Mouse (Mus musculus) heart, adult 8-10 months (tissue): ENCODE data around the gene Ciao2b. TPM values are rescaled to one million over a fixed set of nuclear protein-coding genes. Genes with fewer than 3 reads are reported as not detected.
"Not testable (repeated sequence)": the region's sequence is repeated elsewhere in the genome, so short reads cannot be mapped to it uniquely, and the experiment has no call there.

Experiments used
- DNase-seq: peaks from one replicate; pipeline ENCODE4 v3.0.0; 2022; ENCODE audit warnings: low spot score
- total RNA-seq, 4 experiments: library from RNA; stranded (reverse); gene quantifications; 2 replicates each; pipeline ENCODE4 v1.2.4; 2022

Ciao2b gene
- total RNA-seq: 10 to 100 TPM; 65.5 to 84.7 (median 73.7) TPM

DNA sequence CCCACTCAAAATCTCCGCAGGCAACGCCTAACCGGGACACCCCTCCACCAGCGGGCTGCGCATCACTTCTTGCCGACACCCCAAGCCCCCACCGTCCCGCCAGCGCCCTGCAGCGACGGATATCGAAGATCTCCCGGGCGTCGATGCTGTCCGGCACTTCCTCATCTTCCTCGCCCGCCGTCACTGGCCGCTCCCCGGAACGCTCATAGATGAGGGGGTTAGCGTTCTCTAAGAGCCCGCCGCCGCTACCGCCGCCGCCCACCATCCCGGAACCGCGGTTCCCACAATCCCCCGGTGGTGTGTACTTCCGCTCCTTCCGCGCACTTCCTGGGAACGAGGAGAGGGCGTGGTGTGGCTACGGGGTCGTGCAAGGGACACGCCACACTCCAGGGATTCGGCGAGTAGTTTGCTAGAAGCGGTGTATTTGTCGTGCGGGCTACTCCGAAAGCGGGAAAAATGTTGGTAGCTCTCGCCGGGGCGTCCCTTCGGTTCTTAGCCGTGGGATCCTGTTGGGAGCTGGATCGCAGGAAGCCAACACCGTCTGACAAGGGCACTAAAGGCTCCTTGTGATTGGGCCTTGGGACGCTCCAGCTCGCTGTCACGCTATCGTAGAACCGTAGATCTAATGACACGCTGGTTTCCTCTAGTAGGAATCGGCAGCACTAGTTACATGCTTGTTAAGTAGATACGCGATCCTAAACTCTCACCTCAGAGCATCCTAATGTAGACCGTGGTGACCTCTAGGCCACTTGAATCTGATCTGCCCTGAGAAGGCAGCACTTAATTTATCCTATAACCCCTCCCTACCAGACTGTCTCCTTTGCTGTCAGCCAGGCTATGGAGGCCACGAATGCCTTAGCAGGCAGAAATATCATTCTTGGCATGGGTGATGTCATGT lies at the start of gene Ciao2b:
TSS of gene Ciao2b (minus strand) at position 540 of the 898 bp plus-strand sequence.
- peak; percentile 92 for DNase-seq

DNA sequence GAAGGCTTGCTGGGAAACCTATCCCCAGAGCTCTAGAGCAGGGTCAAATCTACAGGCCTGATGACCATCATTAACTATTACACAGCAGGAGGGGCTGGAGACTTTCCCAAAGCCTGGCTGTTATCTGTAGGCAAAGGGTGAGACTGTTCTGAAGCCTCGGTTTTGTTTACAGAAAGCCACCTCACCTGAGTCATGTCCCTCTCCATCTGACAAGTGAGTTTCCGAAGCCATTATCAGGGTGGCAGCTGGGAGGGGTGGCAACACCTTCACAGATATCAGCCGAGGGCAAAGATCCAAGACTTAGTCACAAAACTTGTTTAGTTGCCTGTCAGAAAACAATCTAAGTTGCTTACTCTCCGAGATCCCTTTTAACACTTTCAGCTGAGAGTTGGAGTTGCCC lies 46.7 kb upstream of the Ciao2b start:
- DNase-seq: no peak

DNA sequence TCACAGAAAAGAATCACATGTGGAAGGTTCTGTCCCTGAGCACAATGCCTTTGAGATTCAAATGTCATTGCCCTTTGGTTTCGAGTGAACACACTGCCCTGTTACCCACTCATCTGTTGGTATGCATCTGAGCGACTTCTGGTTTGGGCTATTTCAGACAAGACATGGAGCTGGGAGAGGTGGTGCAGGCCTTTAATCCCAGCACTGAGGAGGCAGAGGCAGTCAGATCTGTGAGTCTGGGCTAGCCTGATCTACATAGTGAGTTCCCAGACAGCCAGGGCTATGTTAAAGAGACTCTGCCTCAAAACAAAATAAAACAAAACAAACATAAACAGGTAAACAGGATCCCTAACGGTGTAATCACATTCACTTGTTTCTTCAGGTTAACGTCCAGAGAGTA lies 13.8 kb upstream of the Ciao2b start:
- no peak for DNase-seq

DNA sequence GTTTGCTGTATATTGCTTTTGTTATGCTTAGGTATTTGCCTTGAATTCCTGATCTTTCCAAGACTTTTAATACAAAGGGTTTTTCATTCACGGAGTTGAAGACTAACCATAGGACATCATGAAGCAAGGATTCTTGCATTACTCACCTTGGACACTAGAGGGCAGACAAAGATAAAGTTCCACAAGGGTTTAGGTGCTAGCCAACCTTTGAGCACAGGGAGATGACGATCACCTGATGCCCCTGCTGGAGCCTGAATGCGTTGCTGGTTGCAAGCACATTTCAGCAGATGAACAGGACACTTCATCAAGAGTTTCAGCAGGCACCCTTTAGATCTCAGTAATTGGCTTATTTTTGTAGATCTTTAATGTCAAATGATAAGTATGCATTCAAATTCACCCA lies 13.2 kb upstream of the Ciao2b start:
- DNase-seq: peak; percentile 79

DNA sequence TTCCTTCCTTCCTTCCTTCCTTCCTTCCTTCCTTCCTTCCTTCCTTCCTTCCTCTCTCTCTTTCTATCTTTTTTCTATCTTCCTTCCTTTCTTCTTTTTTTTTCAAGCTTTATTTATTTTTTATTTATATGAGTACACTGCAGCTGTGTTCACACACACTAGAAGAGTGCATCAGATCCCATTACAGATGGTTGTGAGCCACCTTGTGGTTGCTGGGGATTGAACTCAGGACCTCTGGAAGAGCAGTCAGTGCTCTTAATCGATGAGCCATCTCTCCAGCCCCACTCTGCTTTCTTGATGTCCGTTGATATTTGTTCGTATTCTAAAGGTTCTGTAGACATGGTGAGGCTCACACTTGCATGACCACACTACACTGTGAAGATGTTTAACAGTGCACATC lies 2.4 kb upstream of the Ciao2b start:
- not testable (repeated sequence) for DNase-seq

DNA sequence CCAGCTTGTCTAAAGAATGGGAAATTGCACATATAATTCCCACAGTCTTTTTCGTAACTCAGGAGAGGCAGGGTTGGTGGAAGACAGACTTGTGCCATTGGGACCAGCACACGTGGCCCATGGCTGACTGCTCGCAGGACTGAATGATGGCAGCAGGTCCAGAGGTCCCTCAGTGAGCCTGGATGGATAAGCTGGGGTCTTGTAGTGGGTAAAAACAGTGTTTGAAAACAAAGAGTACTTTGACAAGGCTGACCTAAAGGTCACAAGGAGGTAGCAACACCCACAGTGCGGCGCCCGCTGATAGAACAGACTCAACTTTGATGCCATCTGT lies 524 bp upstream of the Ciao2b start:
- DNase-seq: no peak

DNA sequence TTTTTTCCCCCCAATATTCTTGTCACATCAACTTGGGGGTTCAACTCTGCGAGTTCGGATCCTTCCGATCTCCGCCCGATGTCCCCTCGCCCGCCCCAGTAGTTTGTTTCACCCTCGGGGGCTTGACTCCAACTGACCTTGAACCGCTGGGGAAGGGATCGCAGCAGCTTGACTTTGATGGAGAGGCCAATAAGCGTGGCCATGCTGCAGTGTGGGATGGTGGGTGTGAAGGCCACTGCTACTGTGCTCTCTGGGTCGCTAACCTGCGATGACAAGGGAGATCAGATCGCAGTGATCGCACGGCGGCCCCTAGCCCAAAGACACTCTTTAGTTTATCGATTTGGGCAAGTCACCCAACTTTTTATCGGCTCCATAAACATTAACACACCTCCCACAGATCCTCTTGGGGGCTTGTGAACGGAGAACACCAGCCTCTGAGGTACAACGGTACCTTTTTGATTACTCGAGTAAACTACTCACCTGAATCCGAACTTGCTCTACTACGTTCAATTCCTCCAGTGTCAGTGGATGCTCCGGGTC lies 864 bp downstream of the Ciao2b start:
- DNase-seq: no peak

DNA sequence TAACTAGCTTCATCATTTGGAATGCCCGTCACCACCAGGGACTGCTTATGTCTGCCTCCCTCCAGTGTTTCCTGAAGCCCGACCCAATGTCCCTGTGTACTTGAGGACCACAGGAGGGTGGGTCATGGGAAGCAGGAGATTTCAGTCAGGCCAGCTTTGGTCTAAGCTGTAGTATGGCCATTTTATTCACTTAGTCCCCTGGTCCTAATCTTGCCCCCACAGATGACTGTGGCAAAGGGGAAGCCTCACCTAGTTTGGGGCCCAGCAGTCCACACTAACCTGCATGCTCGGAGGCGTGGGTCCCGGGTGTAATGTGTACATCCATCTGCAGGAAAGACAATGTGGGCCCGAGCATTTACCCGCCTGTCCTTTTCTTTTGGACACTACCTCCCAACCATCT lies 1.5 kb downstream of the Ciao2b start:
- no peak for DNase-seq

DNA sequence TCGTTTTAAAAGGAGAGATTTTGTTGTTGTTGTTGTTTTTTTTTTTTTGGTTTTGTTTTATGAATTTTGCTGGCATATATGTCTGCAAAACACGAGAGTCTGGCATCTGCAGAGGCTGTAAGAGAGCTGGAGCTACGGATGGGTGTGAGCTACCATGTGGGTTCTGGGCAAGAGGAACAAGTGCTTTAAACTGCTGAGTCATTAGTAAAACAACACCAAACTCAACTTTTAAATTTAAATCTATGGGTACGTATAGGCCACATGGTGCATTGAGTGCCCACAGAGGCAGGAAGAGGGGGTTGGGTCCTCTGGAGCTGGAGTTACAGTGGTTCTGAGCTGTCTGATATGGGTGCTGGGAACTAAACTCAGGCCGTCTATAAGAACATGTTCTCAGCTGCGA lies 3.8 kb downstream of the Ciao2b start:
- no peak for DNase-seq

DNA sequence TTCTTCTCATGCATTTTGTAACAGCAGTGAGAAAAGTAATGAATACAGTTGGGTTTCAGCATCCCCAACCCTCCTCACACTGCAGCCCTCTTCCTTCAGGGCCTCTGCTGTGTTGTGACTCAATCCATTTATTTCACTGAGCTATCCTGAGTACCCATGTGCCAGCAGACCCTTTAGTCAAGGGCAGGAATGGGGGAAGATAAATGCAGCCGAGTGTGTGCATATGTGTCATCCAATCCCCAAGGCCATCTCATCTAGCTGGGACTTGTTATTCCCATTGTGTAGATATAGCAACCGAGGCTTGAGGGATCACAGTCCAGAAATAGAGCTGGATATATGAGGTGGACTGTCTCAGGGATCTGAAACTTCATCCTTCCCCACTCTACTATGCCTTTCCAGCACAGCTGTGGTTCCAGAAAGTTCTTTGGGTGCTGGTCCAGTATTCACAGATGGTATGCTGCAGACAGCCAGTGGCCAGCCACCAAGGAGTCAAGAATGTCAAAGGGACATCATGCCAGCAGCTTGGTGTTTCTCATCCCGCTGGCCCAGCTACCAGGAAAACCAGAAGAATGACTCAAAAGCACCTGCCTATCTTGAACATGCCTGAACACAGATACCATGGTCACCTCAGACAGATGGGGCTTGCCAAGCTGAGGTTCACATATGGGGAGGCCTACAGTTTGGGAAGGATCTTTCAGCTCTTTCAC lies 6.6 kb downstream of the Ciao2b start:
- DNase-seq: no peak

DNA sequence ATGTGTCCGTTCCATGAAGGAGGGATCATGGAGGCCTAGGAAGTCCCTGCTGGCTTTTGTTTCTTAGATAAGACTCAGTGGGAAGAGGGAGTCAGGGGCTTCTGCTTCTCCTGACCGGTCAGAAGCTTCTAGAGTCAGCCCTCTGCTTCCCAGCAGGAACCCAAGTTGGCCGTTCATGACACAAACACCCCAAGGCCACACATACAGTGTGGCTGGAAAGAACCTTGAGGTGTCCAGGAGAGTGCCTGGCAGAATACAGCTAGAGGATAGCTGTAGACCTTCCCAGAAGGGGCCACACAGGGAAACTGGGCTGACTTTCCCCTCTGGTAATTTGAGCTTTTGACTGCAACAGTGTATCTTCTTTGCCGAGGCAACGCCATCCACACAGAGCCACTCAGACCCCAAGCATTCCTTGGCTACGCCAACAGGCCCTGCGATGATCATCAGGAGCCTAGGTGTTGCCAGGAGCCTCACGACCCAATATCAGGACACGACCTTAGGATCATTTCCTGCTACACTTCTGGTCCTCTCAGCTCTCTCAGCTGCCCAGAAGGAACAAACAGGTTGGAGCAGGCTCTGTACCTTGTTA lies 8.5 kb downstream of the Ciao2b start:
- no peak for DNase-seq

DNA sequence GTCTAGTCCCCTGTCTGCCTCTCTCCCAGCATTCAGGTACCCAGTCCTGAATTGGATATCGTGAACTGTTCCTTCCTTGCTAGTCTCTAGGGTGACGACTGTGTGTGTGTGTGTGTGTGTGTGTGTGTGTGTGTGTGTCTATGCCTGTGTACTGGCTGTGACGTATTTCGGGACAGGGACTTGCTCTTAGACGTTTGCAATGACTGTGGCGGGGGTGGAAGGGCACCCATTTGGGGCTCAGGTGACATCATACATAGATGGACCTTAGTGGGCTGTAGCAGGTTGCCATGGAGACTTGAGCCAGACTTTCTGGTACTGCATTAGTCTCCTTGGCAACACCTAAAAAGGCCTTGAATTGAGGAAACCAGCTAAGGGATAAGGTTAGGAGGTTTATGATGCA lies 9.3 kb downstream of the Ciao2b start:
- no peak for DNase-seq

DNA sequence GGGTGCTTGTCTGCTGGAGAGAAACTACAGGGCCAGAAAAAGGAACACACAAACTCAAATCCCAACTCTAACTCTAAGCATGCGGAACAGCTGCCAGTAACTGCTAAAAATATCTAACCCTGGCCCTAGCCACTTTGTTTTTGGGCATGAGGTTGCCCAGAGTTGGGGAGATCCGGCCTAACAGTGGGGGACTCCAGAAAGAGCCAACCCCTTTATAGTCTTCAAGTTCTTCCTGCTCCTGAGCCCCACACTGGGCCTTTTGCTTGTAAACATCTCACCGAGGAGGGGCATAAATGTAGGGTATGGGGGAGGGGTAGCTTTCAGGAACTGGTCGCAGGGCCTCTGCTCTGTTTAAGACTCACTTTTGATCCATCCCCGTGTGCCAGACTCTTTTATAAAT lies 9.8 kb downstream of the Ciao2b start:
- peak; percentile 48 for DNase-seq

DNA sequence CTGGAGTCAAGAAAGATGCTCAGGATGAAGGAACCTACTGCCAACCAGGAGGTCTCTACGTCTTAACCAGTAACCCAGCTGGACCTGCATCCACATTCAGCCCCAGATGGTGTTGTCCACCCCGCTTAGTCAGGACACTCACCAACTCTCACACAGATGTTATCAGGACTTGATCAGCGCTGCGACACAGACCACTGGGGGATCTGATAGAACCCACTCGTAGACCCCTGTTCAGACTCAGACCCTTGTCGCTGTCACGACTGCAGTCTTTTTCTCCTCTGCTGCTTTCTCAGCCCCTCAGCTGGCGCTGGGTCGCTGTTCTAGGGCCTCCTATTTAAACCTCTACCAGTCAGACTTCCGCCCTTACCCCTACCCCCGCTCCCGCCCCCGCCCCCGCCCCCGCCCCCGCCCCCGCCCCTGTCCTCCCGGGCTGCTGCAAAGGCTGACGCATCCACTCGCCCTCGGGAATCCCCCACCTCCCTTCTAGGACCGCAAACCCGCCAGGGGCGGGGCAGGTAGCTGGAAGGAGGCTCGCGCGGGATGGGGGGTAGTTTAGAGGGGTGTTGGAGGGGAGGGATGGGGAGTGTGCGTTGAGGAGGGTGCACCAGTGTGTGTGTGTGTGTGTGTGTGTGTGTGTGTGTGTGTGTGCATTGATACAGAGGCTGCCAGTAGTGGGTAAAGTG lies 10.6 kb downstream of the Ciao2b start, which contains the start of gene Rrad:
TSS of gene Rrad (minus strand) at position 347 of the 683 bp plus-strand sequence.
- no peak for DNase-seq

DNA sequence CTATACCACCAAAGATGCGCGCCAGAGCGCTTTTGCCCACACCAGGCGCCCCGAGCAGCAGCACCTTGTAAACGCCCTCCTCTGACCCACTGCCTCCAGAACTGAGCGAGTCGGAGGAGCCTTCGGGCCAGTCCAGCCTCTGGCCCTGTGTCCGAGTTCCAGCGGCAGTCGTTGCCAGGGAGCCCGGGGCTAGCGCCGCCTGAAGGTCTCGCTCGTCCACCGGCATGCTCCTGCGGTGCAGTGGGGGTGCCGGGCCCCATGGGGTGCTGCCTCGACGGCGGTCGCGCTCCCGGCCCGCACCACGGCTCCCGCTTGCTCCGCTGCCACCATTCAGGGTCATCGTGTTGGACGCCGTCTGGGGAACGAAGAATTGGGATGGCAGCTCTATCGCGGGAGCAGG lies 11.2 kb downstream of the Ciao2b start:
- no peak for DNase-seq

DNA sequence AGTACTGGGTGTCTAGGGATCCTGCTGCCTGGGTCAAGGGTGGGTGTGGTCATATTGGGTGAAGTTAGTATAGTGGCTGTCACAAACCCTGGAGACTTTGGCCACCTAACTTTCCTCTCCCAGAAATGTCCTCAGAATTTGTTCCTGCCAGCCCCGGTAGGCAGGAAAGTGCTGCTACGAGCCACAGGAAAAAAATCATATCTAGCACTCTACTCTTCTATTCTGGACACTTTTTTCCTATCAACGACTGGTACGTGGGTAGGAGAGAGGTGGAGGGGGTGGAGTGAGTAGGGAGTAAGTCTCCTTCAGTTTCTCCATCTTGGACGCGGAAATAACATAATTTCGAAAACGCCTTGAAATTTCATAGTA lies 11.7 kb downstream of the Ciao2b start:
- DNase-seq: no peak

DNA sequence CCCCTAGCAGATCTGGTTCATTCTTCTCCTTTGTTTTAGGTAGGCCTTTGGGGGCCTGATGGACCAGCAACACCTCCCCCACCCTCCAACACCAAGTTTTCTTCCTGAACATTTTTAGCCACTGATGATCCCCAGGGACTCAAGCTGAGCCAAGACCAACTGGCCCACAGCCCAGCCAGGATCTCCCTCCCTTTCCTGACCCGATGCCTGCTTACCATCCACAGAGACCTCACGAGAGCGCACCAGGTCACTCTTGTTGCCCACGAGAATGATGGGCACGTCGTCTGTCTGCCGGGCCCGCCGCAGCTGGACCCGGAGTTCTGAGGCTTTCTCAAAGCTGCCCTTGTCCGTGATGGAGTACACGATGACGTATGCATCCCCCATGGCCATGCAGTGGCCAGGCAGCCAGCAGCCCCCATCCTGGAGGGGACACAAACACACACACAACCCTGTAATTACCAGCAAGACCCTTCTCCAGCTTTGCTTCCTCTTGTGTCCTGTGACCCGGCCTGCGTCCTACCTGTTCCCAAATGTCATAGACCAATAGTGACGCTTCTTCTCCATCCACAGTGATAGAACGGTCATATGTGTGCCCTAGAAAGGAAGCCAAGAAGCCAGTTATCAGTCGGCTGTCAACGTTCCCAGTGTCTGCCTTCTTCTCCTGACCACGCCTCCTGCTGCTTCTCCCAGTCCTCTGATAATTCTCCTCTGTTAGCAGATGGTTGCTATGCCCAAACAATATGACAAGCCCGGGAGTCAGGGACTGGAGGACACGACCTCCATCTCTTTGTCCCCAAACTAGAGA lies 12.3 kb downstream of the Ciao2b start:
- DNase-seq: peak; percentile 83

DNA sequence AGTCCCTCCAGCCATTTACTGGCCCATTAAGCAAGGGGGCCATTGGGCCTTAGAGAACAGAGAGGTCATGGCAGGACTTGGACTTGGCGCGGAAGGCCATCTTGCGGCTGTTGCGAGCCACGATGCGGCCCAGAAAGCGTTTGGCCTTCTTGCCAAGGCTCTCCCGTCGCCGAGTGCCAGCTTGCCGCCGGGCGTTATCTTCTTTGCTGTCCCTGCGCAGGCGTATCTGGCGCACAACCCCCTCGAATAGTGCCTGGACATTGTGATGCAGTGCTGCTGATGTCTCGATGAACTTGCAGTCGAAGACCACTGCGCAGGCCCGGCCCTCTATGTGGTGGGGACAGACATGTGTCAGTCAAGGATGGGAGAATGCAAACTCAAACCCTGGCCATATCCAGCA lies 13.4 kb downstream of the Ciao2b start:
- DNase-seq: no peak

DNA sequence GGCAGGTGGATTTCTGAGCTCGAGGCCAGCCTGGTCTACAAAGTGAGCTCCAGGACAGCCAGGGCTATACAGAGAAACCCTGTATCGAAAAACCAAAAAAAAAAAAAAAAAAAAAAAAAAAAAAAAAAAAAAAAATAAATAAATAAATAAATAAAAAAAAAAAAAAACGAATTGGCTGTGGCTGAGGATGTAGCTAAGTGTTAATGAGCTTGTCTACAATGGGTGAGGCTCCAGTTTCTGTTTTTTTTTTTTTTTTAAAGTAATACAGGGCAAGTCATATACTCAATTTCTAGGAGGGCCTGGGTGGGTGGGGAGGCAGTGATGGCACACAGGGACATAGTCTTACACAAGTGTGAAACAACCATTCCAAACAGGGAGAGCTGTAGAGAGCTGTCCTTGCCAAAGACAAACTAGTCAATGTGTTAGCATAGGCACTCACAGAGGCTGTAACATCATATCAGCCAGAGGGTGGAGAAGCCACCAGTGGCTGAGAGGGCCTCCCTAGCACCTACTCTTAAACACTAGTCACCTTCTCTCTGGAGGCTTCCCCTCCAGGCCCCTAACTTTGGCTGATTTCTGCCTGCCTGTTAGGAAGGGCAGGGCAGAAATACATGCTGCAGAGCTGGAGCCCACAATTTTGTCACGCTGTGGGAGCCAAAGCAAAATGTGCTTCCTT lies 14.6 kb downstream of the Ciao2b start:
- no peak for DNase-seq

DNA sequence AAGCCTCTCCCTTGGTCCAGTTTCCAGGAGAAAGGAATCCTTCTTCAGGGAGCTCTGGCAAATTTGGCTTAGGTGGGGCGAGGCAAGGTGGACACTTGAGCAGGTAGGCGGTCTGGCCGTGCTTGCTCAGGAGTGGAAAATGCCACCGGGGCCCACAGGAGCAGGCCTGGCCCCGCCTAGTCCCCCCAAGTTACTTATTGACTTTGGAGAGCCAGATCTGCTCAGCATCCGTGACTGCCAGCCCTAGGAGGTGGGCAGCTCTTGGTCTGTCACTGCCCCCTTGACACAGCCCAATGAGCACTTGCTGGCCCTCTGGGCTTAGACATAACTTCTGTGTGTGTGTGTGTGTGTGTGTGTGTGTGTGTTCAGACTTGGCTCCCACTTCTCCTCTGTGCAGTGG lies 17.6 kb downstream of the Ciao2b start, which contains the start of gene Cdh16:
TSS of gene Cdh16 (minus strand) at position 236 of the 400 bp plus-strand sequence.
- no peak for DNase-seq
